Mouse (Mus musculus) forebrain, embryonic 14.5 days (tissue): ENCODE measurements around the gene Cnga1. TPM values are rescaled to one million over a fixed set of nuclear protein-coding genes. Genes with fewer than 3 reads are reported as not detected.
"Not testable (repeated sequence)": the region's sequence is repeated elsewhere in the genome, so short reads cannot be mapped to it uniquely, and the experiment has no call there.

ENCODE experiments used
- ATAC-seq: fragments of 200-750 bp; cut with Nextera tagmentation; 2 replicates; pipeline ENCODE4 v1.8.0; 2017; ENCODE audit warnings: mild to moderate bottlenecking, moderate library complexity
- DNase-seq: peaks from one replicate; pipeline ENCODE4 v3.0.0-alpha.2; 2015; ENCODE audit warnings: low spot score
- H3K27ac ChIP-seq: fragments of 300-500 bp; sonication (generic); 2 replicates; pipeline ENCODE4 v1.5.1; 2014; ENCODE audit warnings: low read depth, mild to moderate bottlenecking, control low read depth, low read length, moderate library complexity
- H3K27me3 ChIP-seq: fragments of 300-500 bp; sonication (generic); replicated peaks from 2 replicates; pipeline ENCODE4 v1.6.1; 2014; ENCODE audit warnings: low read length, control low read depth, mixed read lengths; ENCODE audit not compliant: control insufficient read depth, insufficient read depth
- H3K36me3 ChIP-seq: fragments of 300-500 bp; sonication (generic); 2 replicates; pipeline ENCODE4 v1.6.1; 2014; ENCODE audit warnings: low read length, control low read depth; ENCODE audit not compliant: control insufficient read depth, insufficient read depth
- H3K4me1 ChIP-seq: fragments of 300-500 bp; sonication (generic); 2 replicates; pipeline ENCODE4 v1.6.1; 2014; ENCODE audit warnings: antibody characterized with exemption, low read length, control low read depth; ENCODE audit not compliant: control insufficient read depth, insufficient read depth
- H3K4me2 ChIP-seq: fragments of 300-500 bp; sonication (generic); 2 replicates; pipeline ENCODE4 v1.6.1; 2014; ENCODE audit warnings: mild to moderate bottlenecking, control low read depth, low read length
- H3K4me3 ChIP-seq: fragments of 300-500 bp; sonication (generic); 2 replicates; pipeline ENCODE4 v1.5.1; 2014; ENCODE audit warnings: low read depth, low read length, control low read depth
- H3K9ac ChIP-seq: fragments of 300-500 bp; sonication (generic); 2 replicates; pipeline ENCODE4 v1.6.1; 2014; ENCODE audit warnings: mild to moderate bottlenecking, low read length, control low read depth, moderate library complexity
- H3K9me3 ChIP-seq: fragments of 300-500 bp; sonication (generic); replicated peaks from 2 replicates; pipeline ENCODE4 v1.6.1; 2016; ENCODE audit warnings: low read length, control low read depth, mixed read lengths; ENCODE audit not compliant: control insufficient read depth
- WGBS: fragments of 180-500 bp; shearing (Covaris S2); extraction: QIAGEN DNeasy Blood & Tissue Kit; methylation state at CpG from one replicate; pipeline ENCODE4 v1.1.7; 2014; 5-methylcytosine and 5-hydroxymethylcytosine counted together
- polyA plus RNA-seq: library from polyadenylated mRNA; unstranded; fragments of >200 nt; fragmentation: Nextera tagmentation; extraction: Ambion mirVana; gene quantifications from 2 replicates; pipeline ENCODE4 v1.2.1, GENCODE M21; 2014

The Cnga1 gene
- polyA plus RNA-seq, 1 experiment from 2014 or later, result not detected

GRCm38 (mm10) chr5:72621022-72621421, 23.1 kb downstream of the Cnga1 start:
- no peak for ATAC-seq
- Histone ChIP-seq H3K27me3 (no peaks in the 10 kb centered on the region), H3K4me1 (no peaks in the 10 kb centered on the region), H3K9ac (no peak overlapping the region), H3K4me2 (no peak overlapping the region), H3K9me3 (no peaks in the 10 kb centered on the region), H3K36me3 (no peaks in the 10 kb centered on the region), H3K27ac (no peak overlapping the region), H3K4me3 (no peak overlapping the region)
- WGBS, result 83% methylated on average over 1 of the region's 1 CpGs
- DNase-seq, result no peak

- H3K36me3 ChIP-seq, result no peaks in the 10 kb centered on the region
- H3K4me2 ChIP-seq, result no peak overlapping the region
- H3K27ac ChIP-seq, result no peak overlapping the region
- no peaks in the 10 kb centered on the region for H3K4me1 ChIP-seq
- DNase-seq (no peak), ATAC-seq (no peak)
- WGBS, result 90% methylated on average over 4 of the region's 4 CpGs
- H3K9me3 ChIP-seq, result no peaks in the 10 kb centered on the region
- no peaks in the 10 kb centered on the region for H3K27me3 ChIP-seq
- H3K4me3 ChIP-seq, result no peak overlapping the region
- no peak overlapping the region for H3K9ac ChIP-seq
Observed at GRCm38 (mm10) chr5:72617413-72617812, 26.7 kb downstream of the Cnga1 start.

GRCm38 (mm10) chr5:72603138-72603537, 40.9 kb downstream of the Cnga1 start:
- ATAC-seq, result no peak
- Histone ChIP-seq H3K9ac (no peak overlapping the region), H3K4me3 (no peak overlapping the region), H3K9me3 (no peaks in the 10 kb centered on the region), H3K27ac (no peak overlapping the region), H3K27me3 (no peaks in the 10 kb centered on the region), H3K36me3 (no peaks in the 10 kb centered on the region), H3K4me1 (no peaks in the 10 kb centered on the region), H3K4me2 (no peak overlapping the region)
- WGBS, result 88% methylated on average over 4 of the region's 4 CpGs
- DNase-seq, result no peak

GRCm38 (mm10) chr5:72601006-72601405, 43.1 kb downstream of the Cnga1 start:
- Histone ChIP-seq H3K27me3 (no peaks in the 10 kb centered on the region), H3K4me2 (no peak overlapping the region), H3K27ac (no peak overlapping the region), H3K36me3 (no peaks in the 10 kb centered on the region), H3K4me3 (no peak overlapping the region), H3K9me3 (no peaks in the 10 kb centered on the region), H3K4me1 (no peaks in the 10 kb centered on the region), H3K9ac (no peak overlapping the region)
- peak; percentile 34; the same call in 1 of the 2 replicates for ATAC-seq
- WGBS, result 9% methylated on average over 5 of the region's 5 CpGs
- DNase-seq, result peak; percentile 39

GRCm38 (mm10) chr5:72587192-72587681, 56.8 kb downstream of the Cnga1 start, which contains the start of gene Gm5868:
TSS of gene Gm5868 (minus strand) at chr5:72587551.
- ATAC-seq (peak; percentile 89), DNase-seq (peak; percentile 28)
- 2% methylated on average over 38 of the region's 38 CpGs for WGBS
- Histone ChIP-seq H3K36me3 (no peaks in the 10 kb centered on the region), H3K9ac (peak within 1 kb of the TSS; percentile 32; the same call in 1 of the 2 replicates), H3K4me2 (peak within 1 kb of the TSS; percentile 54), H3K9me3 (no peaks in the 10 kb centered on the region), H3K4me1 (no peaks in the 10 kb centered on the region), H3K27me3 (peaks cover 5% of the 10 kb centered on the region; the same call in 1 of the 2 replicates), H3K4me3 (peak within 1 kb of the TSS; percentile 32), H3K27ac (no peak within 1 kb of the TSS)

GRCm38 (mm10) chr5:72586667-72587191, 57.3 kb downstream of the Cnga1 start:
- DNase-seq, H3K36me3 ChIP-seq: not testable (repeated sequence)
- 42% methylated on average over 25 of the region's 25 CpGs for WGBS

GRCm38 (mm10) chr5:72586122-72586521, 58.0 kb downstream of the Cnga1 start:
- WGBS, result 53% methylated on average over 7 of the region's 7 CpGs

More at GRCm38 (mm10) chr5:72586667-72587191, 57.3 kb downstream of the Cnga1 start:
- not testable (repeated sequence) for H3K4me1 ChIP-seq, H3K27ac ChIP-seq, H3K9me3 ChIP-seq, H3K27me3 ChIP-seq
- H3K4me3 ChIP-seq, result peak overlapping the region; percentile 32
- peak overlapping the region; percentile 54 for H3K4me2 ChIP-seq
- ATAC-seq, result peak; percentile 69
- peak overlapping the region; percentile 32; the same call in 1 of the 2 replicates for H3K9ac ChIP-seq

GRCm38 (mm10) chr5:72580970-72581332, 63.1 kb downstream of the Cnga1 start, which contains the start of gene Zar1:
TSS of gene Zar1 (minus strand) at chr5:72581254.
- 22% methylated on average over 16 of the region's 21 CpGs for WGBS
- H3K4me1 ChIP-seq, H3K9me3 ChIP-seq, H3K36me3 ChIP-seq, H3K27me3 ChIP-seq, H3K27ac ChIP-seq: not testable (repeated sequence)
- Histone ChIP-seq H3K9ac (peak within 1 kb of the TSS; percentile 60), H3K4me3 (peak within 1 kb of the TSS; percentile 37), H3K4me2 (peak within 1 kb of the TSS; percentile 66)
- ATAC-seq (peak; percentile 72), DNase-seq (peak; percentile 21)

More at GRCm38 (mm10) chr5:72586122-72586521, 58.0 kb downstream of the Cnga1 start:
- not testable (repeated sequence) for H3K4me1 ChIP-seq, H3K4me3 ChIP-seq, H3K27me3 ChIP-seq, H3K4me2 ChIP-seq, H3K27ac ChIP-seq, H3K9ac ChIP-seq, H3K9me3 ChIP-seq, H3K36me3 ChIP-seq, DNase-seq
- ATAC-seq, result 0 out of 2 replicates have a peak, but pooled peaks have one; percentile 27
